Mouse (Mus musculus) intestine, embryonic 15.5 days (tissue): Measurements from ENCODE around the gene Hsd3b7. TPM values are rescaled to one million over a fixed set of nuclear protein-coding genes. Genes with fewer than 3 reads are reported as not detected.

Source experiments
- ATAC-seq: fragments of 200-750 bp; cut with Nextera tagmentation; 2 replicates; pipeline ENCODE4 v1.8.0; 2017; ENCODE audit warnings: moderate TSS enrichment, moderate library complexity
- H3K27ac ChIP-seq: fragments of 300-500 bp; sonication (generic); 2 replicates; pipeline ENCODE4 v1.5.1; 2015; ENCODE audit warnings: mild to moderate bottlenecking, inconsistent platforms
- H3K27me3 ChIP-seq: fragments of 300-500 bp; sonication (generic); replicated peaks from 2 replicates; pipeline ENCODE4 v1.6.1; 2015; ENCODE audit warnings: inconsistent platforms
- H3K36me3 ChIP-seq: fragments of 300-500 bp; sonication (generic); 2 replicates; pipeline ENCODE4 v1.6.1; 2015; ENCODE audit warnings: inconsistent platforms
- H3K4me1 ChIP-seq: fragments of 300-500 bp; sonication (generic); replicated peaks from 2 replicates; pipeline ENCODE4 v1.6.1; 2015; ENCODE audit warnings: inconsistent platforms
- H3K4me2 ChIP-seq: fragments of 300-500 bp; sonication (generic); replicated peaks from 2 replicates; pipeline ENCODE4 v1.6.1; 2015; ENCODE audit warnings: mild to moderate bottlenecking, inconsistent platforms
- H3K4me3 ChIP-seq: fragments of 300-500 bp; sonication (generic); replicated peaks from 2 replicates; pipeline ENCODE4 v1.5.1; 2015; ENCODE audit warnings: inconsistent platforms
- H3K9ac ChIP-seq: fragments of 300-500 bp; sonication (generic); 2 replicates; pipeline ENCODE4 v1.6.1; 2015; ENCODE audit warnings: inconsistent platforms
- H3K9me3 ChIP-seq: fragments of 300-500 bp; sonication (generic); 2 replicates; pipeline ENCODE4 v1.6.1; 2016; ENCODE audit warnings: inconsistent platforms
- WGBS: fragments of 180-500 bp; shearing (Covaris S2); methylation state at CpG from one replicate; pipeline ENCODE4 v1.1.7; 2015; 5-methylcytosine and 5-hydroxymethylcytosine counted together
- polyA plus RNA-seq: library from polyadenylated mRNA; unstranded; fragments of >200 nt; fragmentation: Nextera tagmentation; extraction: Ambion mirVana; gene quantifications from 2 replicates; pipeline ENCODE4 v1.2.1, GENCODE M21; 2015

The Hsd3b7 gene
- polyA plus RNA-seq, 1 experiment from 2014 or later: 28.0 TPM

- no peaks in the 10 kb centered on the region for H3K9me3 ChIP-seq
- WGBS: 71% methylated on average over 4 of the region's 4 CpGs
- H3K27ac ChIP-seq: no peak overlapping the region
- H3K27me3 ChIP-seq: no peaks in the 10 kb centered on the region
- H3K9ac ChIP-seq: no peak overlapping the region
- H3K36me3 ChIP-seq: no peaks in the 10 kb centered on the region
- H3K4me1 ChIP-seq: no peaks in the 10 kb centered on the region
- no peak overlapping the region for H3K4me3 ChIP-seq
- no peak for ATAC-seq
- H3K4me2 ChIP-seq: no peak overlapping the region
Observed at GRCm38 (mm10) chr7:127811240-127811639, 10.8 kb downstream of the Hsd3b7 start.

- Histone ChIP-seq H3K4me1 (no peaks in the 10 kb centered on the region), H3K27me3 (no peaks in the 10 kb centered on the region), H3K36me3 (no peaks in the 10 kb centered on the region), H3K9ac (no peak overlapping the region), H3K4me3 (no peak overlapping the region), H3K9me3 (no peaks in the 10 kb centered on the region), H3K27ac (no peak overlapping the region), H3K4me2 (no peak overlapping the region)
- WGBS: 83% methylated on average over 3 of the region's 3 CpGs
- ATAC-seq: no peak
Observed at GRCm38 (mm10) chr7:127812292-127812691, 11.9 kb downstream of the Hsd3b7 start.

- Histone ChIP-seq H3K9me3 (no peaks in the 10 kb centered on the region), H3K9ac (no peak overlapping the region), H3K36me3 (no peaks in the 10 kb centered on the region), H3K27me3 (no peaks in the 10 kb centered on the region), H3K4me2 (no peak overlapping the region), H3K27ac (peak overlapping the region; percentile 29; the same call in 1 of the 2 replicates), H3K4me1 (no peaks in the 10 kb centered on the region), H3K4me3 (no peak overlapping the region)
- ATAC-seq: peak; percentile 63; the same call in 1 of the 2 replicates
- WGBS: 72% methylated on average over 4 of the region's 4 CpGs
Observed at GRCm38 (mm10) chr7:127813821-127814220, 13.4 kb downstream of the Hsd3b7 start.

GRCm38 (mm10) chr7:127814241-127814921 is 14.0 kb downstream of the Hsd3b7 start:
- peak overlapping the region; percentile 29; the same call in 1 of the 2 replicates for H3K27ac ChIP-seq
- no peak overlapping the region for H3K4me2 ChIP-seq
- ATAC-seq: no peak
- no peak overlapping the region for H3K9ac ChIP-seq
- no peaks in the 10 kb centered on the region for H3K4me1 ChIP-seq
- H3K36me3 ChIP-seq: no peaks in the 10 kb centered on the region
- WGBS: 75% methylated on average over 19 of the region's 19 CpGs
- no peaks in the 10 kb centered on the region for H3K9me3 ChIP-seq
- H3K4me3 ChIP-seq: no peak overlapping the region
- no peaks in the 10 kb centered on the region for H3K27me3 ChIP-seq

GRCm38 (mm10) chr7:127815116-127815665 is 14.8 kb downstream of the Hsd3b7 start:
- WGBS: 89% methylated on average over 15 of the region's 15 CpGs
- Histone ChIP-seq H3K4me2 (no peak overlapping the region), H3K9ac (no peak overlapping the region), H3K9me3 (no peaks in the 10 kb centered on the region), H3K27ac (no peak overlapping the region), H3K27me3 (no peaks in the 10 kb centered on the region), H3K4me1 (no peaks in the 10 kb centered on the region), H3K4me3 (no peak overlapping the region), H3K36me3 (no peaks in the 10 kb centered on the region)
- no peak for ATAC-seq

- H3K27ac ChIP-seq: peak overlapping the region; percentile 10
Observed at GRCm38 (mm10) chr7:127815954-127816821, 15.8 kb downstream of the Hsd3b7 start.

GRCm38 (mm10) chr7:127817053-127817452 is 16.6 kb downstream of the Hsd3b7 start:
- H3K4me2 ChIP-seq: no peak overlapping the region
- 0 out of 2 replicates have a peak, but pooled peaks cover 3% of the 10 kb centered on the region for H3K4me1 ChIP-seq
- H3K36me3 ChIP-seq: no peaks in the 10 kb centered on the region
- no peaks in the 10 kb centered on the region for H3K9me3 ChIP-seq
- no peak overlapping the region for H3K27ac ChIP-seq
- ATAC-seq: no peak
- no peak overlapping the region for H3K9ac ChIP-seq
- no peak overlapping the region for H3K4me3 ChIP-seq
- no peaks in the 10 kb centered on the region for H3K27me3 ChIP-seq
- WGBS: 79% methylated on average over 7 of the region's 7 CpGs

More at GRCm38 (mm10) chr7:127815954-127816821, 15.8 kb downstream of the Hsd3b7 start:
- H3K4me3 ChIP-seq: no peak overlapping the region
- H3K36me3 ChIP-seq: no peaks in the 10 kb centered on the region
- no peaks in the 10 kb centered on the region for H3K4me1 ChIP-seq
- H3K27me3 ChIP-seq: no peaks in the 10 kb centered on the region
- H3K4me2 ChIP-seq: no peak overlapping the region
- ATAC-seq: peak; percentile 18; the same call in 1 of the 2 replicates
- no peaks in the 10 kb centered on the region for H3K9me3 ChIP-seq
- WGBS: 54% methylated on average over 15 of the region's 15 CpGs
- no peak overlapping the region for H3K9ac ChIP-seq

GRCm38 (mm10) chr7:127817776-127818175 is 17.4 kb downstream of the Hsd3b7 start:
- no peaks in the 10 kb centered on the region for H3K9me3 ChIP-seq
- WGBS: 90% methylated on average over 5 of the region's 5 CpGs
- no peaks in the 10 kb centered on the region for H3K36me3 ChIP-seq
- H3K4me2 ChIP-seq: no peak overlapping the region
- no peaks in the 10 kb centered on the region for H3K27me3 ChIP-seq
- 0 out of 2 replicates have a peak, but pooled peaks cover 3% of the 10 kb centered on the region for H3K4me1 ChIP-seq
- no peak for ATAC-seq
- no peak overlapping the region for H3K27ac ChIP-seq
- H3K4me3 ChIP-seq: no peak overlapping the region
- H3K9ac ChIP-seq: no peak overlapping the region

- no peak overlapping the region for H3K4me2 ChIP-seq
- H3K27me3 ChIP-seq: no peaks in the 10 kb centered on the region
- whole genome bisulfite sequencing: 53% methylated on average over 13 of the region's 13 CpGs
- no peak overlapping the region for H3K9ac ChIP-seq
- H3K4me1 ChIP-seq: peaks cover 7% of the 10 kb centered on the region; the same call in 1 of the 2 replicates
- no peak overlapping the region for H3K4me3 ChIP-seq
- no peak for ATAC-seq
- H3K36me3 ChIP-seq: no peaks in the 10 kb centered on the region
- 0 out of 2 replicates have a peak overlapping the region, but pooled peaks have one; percentile 13 for H3K27ac ChIP-seq
- no peaks in the 10 kb centered on the region for H3K9me3 ChIP-seq
Observed at GRCm38 (mm10) chr7:127820836-127821509, 20.6 kb downstream of the Hsd3b7 start.

GRCm38 (mm10) chr7:127822494-127822893 is 22.1 kb downstream of the Hsd3b7 start:
- H3K27ac ChIP-seq: no peak overlapping the region

GRCm38 (mm10) chr7:127823236-127824171 is 23.1 kb downstream of the Hsd3b7 start:
- Histone ChIP-seq H3K9me3 (no peaks in the 10 kb centered on the region), H3K4me1 (peaks cover 7% of the 10 kb centered on the region; the same call in 1 of the 2 replicates), H3K4me3 (peak overlapping the region; percentile 56), H3K4me2 (peak overlapping the region; percentile 72), H3K36me3 (no peaks in the 10 kb centered on the region), H3K27me3 (no peaks in the 10 kb centered on the region), H3K27ac (no peak overlapping the region), H3K9ac (peak overlapping the region; percentile 67; the same call in 1 of the 2 replicates)
- WGBS: 66% methylated on average over 11 of the region's 11 CpGs
- peak; percentile 37 for ATAC-seq

More at GRCm38 (mm10) chr7:127822494-127822893, 22.1 kb downstream of the Hsd3b7 start:
- Histone ChIP-seq H3K4me2 (no peak overlapping the region), H3K9me3 (no peaks in the 10 kb centered on the region), H3K36me3 (no peaks in the 10 kb centered on the region), H3K9ac (no peak overlapping the region), H3K4me1 (peaks cover 7% of the 10 kb centered on the region; the same call in 1 of the 2 replicates), H3K27me3 (no peaks in the 10 kb centered on the region), H3K4me3 (no peak overlapping the region)
- WGBS: 92% methylated on average over 3 of the region's 3 CpGs
- no peak for ATAC-seq
